Mouse (Mus musculus) kidney, adult 2 months (tissue): ENCODE data around the gene Rubcn. TPM values are rescaled to one million over a fixed set of nuclear protein-coding genes. Genes with fewer than 3 reads are reported as not detected.
"Not testable (repeated sequence)": the region's sequence is repeated elsewhere in the genome, so short reads cannot be mapped to it uniquely, and the experiment has no call there.

Experiments
- DNase-seq: peaks from one replicate; pipeline ENCODE4 v3.0.0; 2021
- H3K27ac ChIP-seq: fragments of 200-500 bp; 2 replicates; pipeline ENCODE4 v1.5.1; 2012; ENCODE audit warnings: low read depth, low read length, control low read depth, inconsistent platforms; ENCODE audit not compliant: insufficient read depth
- H3K27me3 ChIP-seq: fragments of 200-500 bp; replicated peaks from 2 replicates; pipeline ENCODE4 v1.6.1; 2012; ENCODE audit warnings: mild to moderate bottlenecking, moderate library complexity, low read length, inconsistent platforms; ENCODE audit not compliant: control insufficient read depth, insufficient read depth
- H3K36me3 ChIP-seq: fragments of 200-500 bp; 2 replicates; pipeline ENCODE4 v1.6.1; 2012; ENCODE audit warnings: mild to moderate bottlenecking, moderate library complexity, low read length, inconsistent platforms; ENCODE audit not compliant: control insufficient read depth, insufficient read depth
- H3K4me1 ChIP-seq: fragments of 200-500 bp; 2 replicates; pipeline ENCODE4 v1.6.1; 2011; ENCODE audit warnings: low read length; ENCODE audit not compliant: control insufficient read depth, insufficient read depth
- H3K4me3 ChIP-seq: fragments of 200-500 bp; 2 replicates; pipeline ENCODE4 v1.5.1; 2011; ENCODE audit warnings: mild to moderate bottlenecking, low read depth, low read length, control low read depth; ENCODE audit not compliant: insufficient read depth
- CTCF ChIP-seq: fragments of 200-500 bp; conservative IDR thresholded peaks from 2 replicates; pipeline ENCODE4 v1.5.1; 2011; ENCODE audit warnings: low read depth, mild to moderate bottlenecking, control low read depth, low read length, moderate library complexity, mixed read lengths; ENCODE audit not compliant: insufficient read depth, insufficient read length
- POLR2A ChIP-seq: fragments of 200-500 bp; IDR thresholded peaks from one replicate; pipeline ENCODE4 v1.6.1; 2011; ENCODE audit warnings: low read depth, low read length, control low read depth
- WGBS: fragments of 180-500 bp; shearing (Covaris S2); methylation state at CpG from one replicate; pipeline ENCODE4 v1.1.7; 2018; 5-methylcytosine and 5-hydroxymethylcytosine counted together
- polyA plus RNA-seq: library from polyadenylated mRNA; depleted of rRNA; stranded (reverse); fragments of >200 nt; gene quantifications from 2 replicates; pipeline ENCODE4 v1.2.3, GENCODE M21; 2012; rRNA removed

Rubcn gene
- polyA plus RNA-seq = 36.9 and 38.9 TPM in 2 replicates

DNA sequence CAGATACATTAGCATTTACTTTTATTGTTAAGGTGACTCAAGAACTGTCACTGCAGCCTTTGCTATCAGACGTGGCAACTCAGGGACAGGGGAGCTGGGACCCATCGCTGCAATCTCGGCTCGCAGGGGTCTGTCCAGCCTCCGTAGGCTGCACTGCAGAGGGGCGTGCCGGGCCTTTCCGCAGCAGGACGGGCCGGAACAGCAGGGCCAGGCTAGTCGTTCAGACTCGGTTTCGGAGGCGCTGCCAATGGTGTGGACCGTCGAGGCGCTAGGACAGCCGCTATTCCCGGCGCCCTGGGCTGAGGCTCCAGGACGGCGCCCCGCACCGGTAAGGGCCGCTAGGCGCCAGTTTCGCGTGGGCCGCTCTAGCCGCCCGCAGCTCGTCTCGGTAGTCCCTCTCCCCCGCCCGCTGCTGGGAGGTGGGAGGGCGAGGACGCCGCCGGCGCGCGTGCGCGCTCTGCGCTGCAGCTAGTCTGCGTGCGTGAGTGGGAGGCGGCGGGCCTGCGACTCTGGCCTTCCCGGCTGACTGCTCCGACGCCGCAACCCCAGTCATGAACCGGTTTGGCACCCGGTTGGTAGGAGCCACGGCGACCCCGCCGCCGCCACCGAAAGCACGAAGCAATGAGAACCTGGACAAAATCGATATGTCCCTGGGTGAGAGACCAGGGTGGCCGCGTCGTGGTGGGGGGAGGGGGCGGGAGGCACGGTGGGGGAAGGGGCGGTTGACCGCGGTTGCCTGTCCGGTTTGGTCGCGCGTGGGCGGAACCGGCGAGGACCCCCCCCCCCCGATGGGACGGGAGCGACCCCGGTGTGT, at the start of gene Rubcn, which contains the start of gene Fyttd1:
TSS of gene Rubcn (minus strand) at position 424 of the 814 bp plus-strand sequence.
TSS of gene Fyttd1 (plus strand) at position 158 of the 814 bp plus-strand sequence.
- peak within 1 kb of the TSS; percentile 49 for H3K27ac ChIP-seq
- H3K4me1 ChIP-seq = peaks cover 9% of the 10 kb centered on the region
- DNase-seq = peak; percentile 98
- no peaks in the 10 kb centered on the region for H3K27me3 ChIP-seq
- TF ChIP-seq POLR2A = peak; percentile 40
- TF ChIP-seq CTCF = 0 out of 2 replicates have a peak, but pooled peaks have one; percentile 34
- peak within 1 kb of the TSS; percentile 74 for H3K4me3 ChIP-seq
- H3K36me3 ChIP-seq = no peaks in the 10 kb centered on the region
- under 1% methylated on average over 81 of the region's 83 CpGs for WGBS

DNA sequence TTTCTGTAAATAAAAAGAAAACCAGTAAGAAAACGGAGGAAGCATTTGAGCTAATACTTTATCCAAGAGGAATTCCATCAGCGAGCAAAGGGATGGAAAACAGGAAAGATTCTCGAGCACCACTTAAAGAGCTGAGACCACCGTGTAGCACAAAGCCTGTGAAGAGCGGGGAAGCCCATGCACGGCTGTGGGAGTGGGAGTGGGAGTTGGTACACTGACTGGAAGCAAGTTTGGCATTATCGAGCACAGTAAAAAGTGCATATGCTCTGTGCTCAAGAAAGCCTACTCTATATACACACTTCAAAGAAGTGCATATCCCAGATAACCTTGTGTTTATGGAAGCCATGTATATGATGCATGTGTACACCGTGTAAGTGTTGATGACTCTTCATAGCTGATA, 49.5 kb upstream of the Rubcn start:
- Histone ChIP-seq H3K27me3 (no peaks in the 10 kb centered on the region), H3K4me3 (no peak overlapping the region), H3K36me3 (no peaks in the 10 kb centered on the region), H3K27ac (no peak overlapping the region), H3K4me1 (peaks cover 5% of the 10 kb centered on the region; the same call in 1 of the 2 replicates)
- WGBS = 91% methylated on average over 8 of the region's 8 CpGs
- no peak for DNase-seq
- TF ChIP-seq CTCF (no peak), POLR2A (no peak)

DNA sequence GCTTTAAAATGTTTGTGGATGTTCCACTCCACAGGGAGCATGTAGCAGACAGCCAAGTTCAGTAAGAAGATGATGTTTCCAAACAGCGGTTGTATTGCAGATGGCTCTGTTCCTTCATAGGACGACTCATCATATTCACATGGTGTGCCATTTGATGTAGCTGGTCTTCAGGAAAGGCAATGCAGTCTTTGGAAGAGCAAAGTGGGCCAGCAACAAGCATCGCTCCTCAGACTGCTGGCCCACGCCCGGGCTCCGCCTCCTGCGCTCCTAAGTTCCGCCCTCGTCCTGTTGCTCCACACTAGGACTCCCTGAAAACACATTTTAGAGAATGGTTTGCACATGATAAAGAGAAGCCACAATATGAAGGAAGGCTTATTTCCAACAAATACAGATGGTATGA, 49.1 kb upstream of the Rubcn start:
- 93% methylated on average over 9 of the region's 9 CpGs for WGBS

DNA sequence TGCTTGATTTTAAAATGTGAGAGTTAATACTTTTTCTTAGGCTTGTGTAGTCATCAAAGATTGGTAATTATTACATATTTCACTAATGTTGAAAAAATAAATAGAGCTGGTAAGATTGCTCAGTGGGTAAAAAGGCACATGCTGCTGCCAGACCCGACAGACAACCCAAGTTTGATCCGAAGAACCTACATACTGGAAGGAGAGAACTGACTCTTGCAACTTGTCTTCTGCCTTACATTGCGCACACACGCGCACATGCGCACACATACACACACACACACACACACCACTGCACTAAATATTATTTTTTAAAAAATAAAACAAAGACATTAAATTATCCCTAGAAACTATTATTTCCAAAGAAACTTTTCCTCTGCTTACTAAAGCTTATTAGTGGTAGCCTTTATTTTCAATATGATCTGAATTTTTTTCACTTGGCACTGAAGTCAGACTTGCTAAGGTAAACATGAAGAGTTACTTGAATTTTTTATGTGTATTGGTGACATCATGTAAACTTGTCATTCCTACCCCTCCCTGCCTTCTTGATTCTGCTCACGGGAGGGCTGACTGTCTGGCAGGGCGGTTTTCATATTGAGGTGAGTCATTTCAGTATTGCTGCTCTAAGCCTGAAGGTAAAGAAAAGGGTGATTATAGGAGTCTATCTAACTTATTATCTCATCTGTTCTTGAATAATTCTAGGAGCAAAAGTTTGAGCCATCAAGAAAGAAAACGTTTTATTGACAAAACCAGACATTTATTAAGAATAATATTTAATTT, 37.9 kb upstream of the Rubcn start:
- H3K4me3 ChIP-seq = peak overlapping the region; percentile 24; the same call in 1 of the 2 replicates
- DNase-seq = no peak
- no peaks in the 10 kb centered on the region for H3K36me3 ChIP-seq
- no peak overlapping the region for H3K27ac ChIP-seq
- WGBS = 76% methylated on average over 9 of the region's 9 CpGs
- H3K27me3 ChIP-seq = no peaks in the 10 kb centered on the region
- peaks cover 5% of the 10 kb centered on the region; the same call in 1 of the 2 replicates for H3K4me1 ChIP-seq
- TF ChIP-seq CTCF (no peak), POLR2A (no peak)

More for the DNA sequence above, 49.1 kb upstream of the Rubcn start:
- not testable (repeated sequence) for H3K27ac ChIP-seq, H3K4me3 ChIP-seq, H3K4me1 ChIP-seq, H3K27me3 ChIP-seq, H3K36me3 ChIP-seq, DNase-seq

DNA sequence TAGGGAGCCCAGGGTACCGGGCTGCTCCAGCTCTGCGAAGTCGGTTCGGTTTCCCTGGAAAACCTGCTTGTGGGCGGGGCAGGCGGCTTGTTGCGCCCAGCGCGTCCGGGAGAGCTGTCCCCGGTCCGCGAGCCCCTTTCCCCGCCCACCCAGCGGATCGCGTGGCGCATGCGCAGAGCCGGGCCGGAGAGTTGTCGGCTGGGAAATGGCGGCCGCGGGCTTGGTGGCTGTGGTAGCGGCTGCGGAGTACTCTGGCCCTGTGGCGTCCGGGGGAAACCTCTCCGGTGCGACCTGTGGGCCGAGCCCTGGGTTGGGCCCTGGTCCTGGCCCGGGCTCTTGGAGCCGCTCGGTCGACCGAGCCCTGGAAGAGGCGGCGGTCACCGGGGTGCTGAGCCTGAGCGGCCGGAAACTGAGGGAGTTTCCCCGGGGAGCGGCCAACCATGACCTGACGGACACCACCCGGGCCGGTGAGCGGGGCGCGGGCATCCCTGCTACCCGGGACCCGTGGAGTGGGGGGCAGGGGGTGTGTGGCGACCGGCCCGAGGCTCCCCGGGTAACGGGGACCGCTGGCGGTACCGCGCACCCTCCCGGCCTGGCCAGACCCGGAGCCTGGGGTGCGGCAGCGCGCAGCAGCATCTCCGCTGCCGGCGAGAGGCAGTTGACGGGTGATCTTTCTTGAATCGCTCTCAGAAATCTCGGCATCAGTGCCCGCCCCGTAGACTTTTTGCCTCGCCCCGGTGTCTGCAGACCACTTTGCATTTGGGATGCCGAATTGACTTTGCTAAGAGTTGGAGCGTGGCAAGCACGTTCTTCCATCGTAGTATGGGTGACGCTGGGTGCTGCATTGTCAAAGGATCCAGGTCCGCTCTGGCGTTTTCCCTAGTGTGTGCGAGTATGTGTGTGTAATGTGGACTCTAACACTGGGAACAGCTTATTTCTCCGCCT, 36.6 kb upstream of the Rubcn start, which contains the start of gene Lrch3:
TSS of gene Lrch3 (plus strand) at position 164 of the 945 bp plus-strand sequence.
- Histone ChIP-seq H3K4me3 (peak within 1 kb of the TSS; percentile 70), H3K27me3 (no peaks in the 10 kb centered on the region), H3K27ac (peak within 1 kb of the TSS; percentile 92), H3K36me3 (no peaks in the 10 kb centered on the region), H3K4me1 (peaks cover 5% of the 10 kb centered on the region; the same call in 1 of the 2 replicates)
- TF ChIP-seq POLR2A = peak; percentile 41
- no peak for TF ChIP-seq CTCF
- peak; percentile 97 for DNase-seq
- WGBS = under 1% methylated on average over 84 of the region's 85 CpGs

DNA sequence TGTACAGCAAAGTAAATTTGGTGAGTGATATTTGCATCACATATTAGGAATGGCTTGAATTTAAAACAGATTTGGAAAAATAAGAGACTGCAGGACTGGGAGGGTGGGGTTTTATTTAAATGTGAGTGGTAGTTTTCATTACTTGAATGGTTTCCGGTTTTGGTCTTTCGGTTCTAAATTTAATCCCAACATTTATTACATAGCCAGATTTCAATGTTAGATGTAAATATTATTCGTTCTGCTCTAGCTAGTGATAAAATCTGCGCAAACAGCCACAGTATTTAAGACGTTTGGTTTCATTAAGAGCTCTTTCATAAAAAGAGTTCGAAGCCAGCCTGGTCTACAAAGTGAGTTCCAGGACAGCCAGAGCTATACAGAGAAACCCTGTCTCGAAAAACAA, 35.6 kb upstream of the Rubcn start:
- Histone ChIP-seq H3K27me3 (no peaks in the 10 kb centered on the region), H3K4me3 (no peak overlapping the region), H3K36me3 (no peaks in the 10 kb centered on the region), H3K27ac (no peak overlapping the region), H3K4me1 (peaks cover 5% of the 10 kb centered on the region; the same call in 1 of the 2 replicates)
- DNase-seq = no peak
- 58% methylated on average over 7 of the region's 7 CpGs for WGBS
- TF ChIP-seq POLR2A (no peak), CTCF (no peak)
